Mouse (Mus musculus): ENCODE data around the gene Elmod1. TPM values are rescaled to one million over a fixed set of nuclear protein-coding genes. Genes with fewer than 3 reads are reported as not detected.

The Elmod1 gene
- polyA plus RNA-seq, 1 experiment from 2014 or later = 0.41 TPM

GRCm38 (mm10) chr9:53930906-53931305 lies 44.2 kb downstream of the Elmod1 start:
- H3K4me1 ChIP-seq (ENCODE audit: control insufficient read depth, insufficient read depth, low read length) = no peaks in the 10 kb centered on the region; the same call in 1 of the 2 replicates
- H3K27me3 ChIP-seq (ENCODE audit: control insufficient read depth, insufficient read depth, low read length) = no peaks in the 10 kb centered on the region
- H3K9ac ChIP-seq (ENCODE audit: low read depth, low read length) = no peak overlapping the region
- WGBS = 5% methylated on average over 7 of the region's 7 CpGs
- H3K4me3 ChIP-seq (ENCODE audit: low read length) = no peak overlapping the region
- H3K9me3 ChIP-seq (ENCODE audit: control insufficient read depth, low read length) = no peaks in the 10 kb centered on the region
- H3K4me2 ChIP-seq (replicated peaks; ENCODE audit: low read depth, low read length) = no peak overlapping the region
- H3K36me3 ChIP-seq (ENCODE audit: control insufficient read depth, insufficient read depth, low read length) = no peaks in the 10 kb centered on the region
- ATAC-seq (ENCODE audit: low FRiP score, low TSS enrichment) = no peak
- no peak overlapping the region for H3K27ac ChIP-seq (ENCODE audit: low read depth, low read length)

GRCm38 (mm10) chr9:53921061-53921460 lies 54.0 kb downstream of the Elmod1 start:
- WGBS = 91% methylated on average over 1 of the region's 1 CpGs

DNA sequence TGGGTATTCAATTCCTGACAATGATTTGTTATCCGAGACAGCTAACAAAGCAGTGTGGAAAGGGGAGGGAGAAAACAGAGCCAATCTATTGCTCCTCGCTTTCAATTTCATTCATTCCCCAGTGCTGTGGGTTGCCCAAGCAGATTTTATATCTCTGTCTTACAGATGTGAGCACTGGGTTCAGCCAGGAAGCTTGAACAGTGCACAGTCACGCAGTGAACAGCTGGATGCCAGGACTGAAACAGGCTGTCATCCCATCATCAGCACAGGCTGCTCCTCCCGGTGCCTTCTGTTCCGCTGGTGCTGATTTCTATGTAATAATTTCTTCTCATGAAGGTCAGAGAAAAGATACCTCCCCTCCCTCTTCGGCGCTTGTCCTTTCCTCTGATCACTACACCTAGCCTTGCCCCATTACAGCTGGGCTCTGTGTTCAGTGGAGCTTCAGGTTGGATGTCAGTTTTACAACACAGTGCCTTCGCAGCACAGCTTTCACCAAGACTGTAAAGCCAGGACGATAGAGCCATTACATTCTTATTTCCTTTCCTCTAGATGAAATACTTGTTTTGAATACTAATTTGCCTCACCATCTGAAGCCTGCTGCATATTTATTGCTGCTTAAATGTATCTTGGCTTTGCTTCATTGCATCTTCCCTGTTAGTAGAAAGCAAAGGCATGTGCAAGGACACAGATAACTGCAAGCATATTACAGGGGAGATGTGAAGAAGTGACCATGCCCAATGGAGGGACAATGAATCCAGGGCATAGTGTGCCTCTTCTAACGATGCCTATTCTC lies 59.0 kb downstream of the Elmod1 start:
- Histone ChIP-seq H3K4me2 (replicated peaks; ENCODE audit: low read depth, low read length) (no peak overlapping the region; the same call in 1 of the 2 replicates), H3K4me1 (ENCODE audit: control insufficient read depth, insufficient read depth, low read length) (0 out of 2 replicates have a peak, but pooled peaks cover 5% of the 10 kb centered on the region), H3K27me3 (ENCODE audit: control insufficient read depth, insufficient read depth, low read length) (no peaks in the 10 kb centered on the region), H3K9ac (ENCODE audit: low read depth, low read length) (no peak overlapping the region), H3K9me3 (ENCODE audit: control insufficient read depth, low read length) (no peaks in the 10 kb centered on the region), H3K4me3 (ENCODE audit: low read length) (no peak overlapping the region), H3K36me3 (ENCODE audit: control insufficient read depth, insufficient read depth, low read length) (no peaks in the 10 kb centered on the region), H3K27ac (ENCODE audit: low read depth, low read length) (no peak overlapping the region)
- peak; percentile 77; the same call in 1 of the 2 replicates for ATAC-seq (ENCODE audit: low FRiP score, low TSS enrichment)
- WGBS = 33% methylated on average over 10 of the region's 10 CpGs

More at GRCm38 (mm10) chr9:53921061-53921460, 54.0 kb downstream of the Elmod1 start:
- no peak overlapping the region for H3K4me2 ChIP-seq (replicated peaks; ENCODE audit: low read depth, low read length)
- ATAC-seq (ENCODE audit: low FRiP score, low TSS enrichment) = no peak
- 0 out of 2 replicates have a peak, but pooled peaks cover 5% of the 10 kb centered on the region for H3K4me1 ChIP-seq (ENCODE audit: control insufficient read depth, insufficient read depth, low read length)
- H3K36me3 ChIP-seq (ENCODE audit: control insufficient read depth, insufficient read depth, low read length) = no peaks in the 10 kb centered on the region
- H3K4me3 ChIP-seq (ENCODE audit: low read length) = no peak overlapping the region
- H3K27ac ChIP-seq (ENCODE audit: low read depth, low read length) = no peak overlapping the region
- H3K27me3 ChIP-seq (ENCODE audit: control insufficient read depth, insufficient read depth, low read length) = no peaks in the 10 kb centered on the region
- H3K9ac ChIP-seq (ENCODE audit: low read depth, low read length) = no peak overlapping the region
- H3K9me3 ChIP-seq (ENCODE audit: control insufficient read depth, low read length) = no peaks in the 10 kb centered on the region

GRCm38 (mm10) chr9:53910823-53911222 lies 64.3 kb downstream of the Elmod1 start:
- H3K4me1 ChIP-seq (ENCODE audit: control insufficient read depth, insufficient read depth, low read length) = no peaks in the 10 kb centered on the region
- no peaks in the 10 kb centered on the region for H3K9me3 ChIP-seq (ENCODE audit: control insufficient read depth, low read length)
- H3K4me3 ChIP-seq (ENCODE audit: low read length) = no peak overlapping the region
- no peak for ATAC-seq (ENCODE audit: low FRiP score, low TSS enrichment)
- H3K4me2 ChIP-seq (replicated peaks; ENCODE audit: low read depth, low read length) = no peak overlapping the region
- WGBS = 81% methylated on average over 2 of the region's 2 CpGs
- H3K9ac ChIP-seq (ENCODE audit: low read depth, low read length) = no peak overlapping the region
- no peaks in the 10 kb centered on the region for H3K27me3 ChIP-seq (ENCODE audit: control insufficient read depth, insufficient read depth, low read length)
- no peaks in the 10 kb centered on the region for H3K36me3 ChIP-seq (ENCODE audit: control insufficient read depth, insufficient read depth, low read length)
- H3K27ac ChIP-seq (ENCODE audit: low read depth, low read length) = no peak overlapping the region

DNA sequence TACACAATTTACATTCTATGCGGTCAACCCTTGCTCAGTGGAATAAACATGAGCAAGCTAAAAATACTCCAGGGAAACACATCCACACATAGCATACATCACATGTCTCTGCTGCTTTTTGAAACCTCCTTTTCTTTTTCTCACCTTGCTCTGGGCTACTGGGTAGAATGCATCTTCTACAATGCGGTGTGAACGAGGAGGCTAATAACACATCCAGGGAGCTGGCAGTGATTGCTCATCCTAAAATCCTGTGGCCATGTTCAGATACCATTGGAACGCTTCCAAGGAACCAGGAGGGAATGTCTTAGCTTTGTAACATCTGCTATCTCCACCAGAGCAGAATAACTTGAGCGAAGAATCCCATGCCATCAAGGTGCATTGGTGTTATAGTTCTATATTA lies 64.8 kb downstream of the Elmod1 start:
- Histone ChIP-seq H3K9me3 (ENCODE audit: control insufficient read depth, low read length) (no peaks in the 10 kb centered on the region), H3K4me3 (ENCODE audit: low read length) (no peak overlapping the region), H3K27ac (ENCODE audit: low read depth, low read length) (no peak overlapping the region), H3K4me2 (replicated peaks; ENCODE audit: low read depth, low read length) (no peak overlapping the region), H3K36me3 (ENCODE audit: control insufficient read depth, insufficient read depth, low read length) (no peaks in the 10 kb centered on the region), H3K27me3 (ENCODE audit: control insufficient read depth, insufficient read depth, low read length) (no peaks in the 10 kb centered on the region), H3K4me1 (ENCODE audit: control insufficient read depth, insufficient read depth, low read length) (no peaks in the 10 kb centered on the region), H3K9ac (ENCODE audit: low read depth, low read length) (no peak overlapping the region)
- WGBS = 78% methylated on average over 5 of the region's 5 CpGs
- ATAC-seq (ENCODE audit: low FRiP score, low TSS enrichment) = no peak

GRCm38 (mm10) chr9:53906798-53907197 lies 68.3 kb downstream of the Elmod1 start:
- H3K9ac ChIP-seq (ENCODE audit: low read depth, low read length) = no peak overlapping the region
- H3K27ac ChIP-seq (ENCODE audit: low read depth, low read length) = no peak overlapping the region
- no peaks in the 10 kb centered on the region for H3K4me1 ChIP-seq (ENCODE audit: control insufficient read depth, insufficient read depth, low read length)
- no peaks in the 10 kb centered on the region for H3K36me3 ChIP-seq (ENCODE audit: control insufficient read depth, insufficient read depth, low read length)
- H3K4me2 ChIP-seq (replicated peaks; ENCODE audit: low read depth, low read length) = no peak overlapping the region
- 43% methylated on average over 10 of the region's 10 CpGs for WGBS
- H3K27me3 ChIP-seq (ENCODE audit: control insufficient read depth, insufficient read depth, low read length) = no peaks in the 10 kb centered on the region
- no peak overlapping the region for H3K4me3 ChIP-seq (ENCODE audit: low read length)
- no peaks in the 10 kb centered on the region for H3K9me3 ChIP-seq (ENCODE audit: control insufficient read depth, low read length)
- peak; percentile 66; the same call in 1 of the 2 replicates for ATAC-seq (ENCODE audit: low FRiP score, low TSS enrichment)

DNA sequence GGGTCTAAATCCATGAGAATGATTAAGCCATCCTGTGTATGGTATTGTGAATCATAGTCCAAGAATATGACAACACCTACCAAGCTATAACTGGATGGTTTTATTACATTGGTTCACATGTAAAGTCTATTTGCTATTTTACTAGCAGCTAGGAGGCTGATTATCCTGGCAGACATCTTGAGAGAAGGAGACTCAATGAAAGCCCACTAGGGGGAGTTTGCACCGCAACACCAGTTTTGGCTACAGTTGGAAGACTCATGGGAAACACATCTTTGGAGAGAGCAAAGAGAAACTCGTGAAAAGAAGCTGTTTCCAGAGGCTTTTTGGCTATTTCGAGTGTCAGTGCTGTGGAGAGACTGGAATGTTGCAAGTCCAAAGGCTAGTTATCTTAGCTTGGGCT lies 69.7 kb downstream of the Elmod1 start:
- ATAC-seq (ENCODE audit: low FRiP score, low TSS enrichment) = no peak
- Histone ChIP-seq H3K36me3 (ENCODE audit: control insufficient read depth, insufficient read depth, low read length) (no peaks in the 10 kb centered on the region), H3K9ac (ENCODE audit: low read depth, low read length) (no peak overlapping the region), H3K27ac (ENCODE audit: low read depth, low read length) (no peak overlapping the region), H3K4me3 (ENCODE audit: low read length) (no peak overlapping the region), H3K9me3 (ENCODE audit: control insufficient read depth, low read length) (no peaks in the 10 kb centered on the region), H3K4me1 (ENCODE audit: control insufficient read depth, insufficient read depth, low read length) (no peaks in the 10 kb centered on the region), H3K4me2 (replicated peaks; ENCODE audit: low read depth, low read length) (no peak overlapping the region), H3K27me3 (ENCODE audit: control insufficient read depth, insufficient read depth, low read length) (no peaks in the 10 kb centered on the region)
- WGBS = 53% methylated on average over 3 of the region's 3 CpGs

- 89% methylated on average over 7 of the region's 7 CpGs for WGBS
Measured at GRCm38 (mm10) chr9:53903215-53903842, 71.8 kb downstream of the Elmod1 start.

DNA sequence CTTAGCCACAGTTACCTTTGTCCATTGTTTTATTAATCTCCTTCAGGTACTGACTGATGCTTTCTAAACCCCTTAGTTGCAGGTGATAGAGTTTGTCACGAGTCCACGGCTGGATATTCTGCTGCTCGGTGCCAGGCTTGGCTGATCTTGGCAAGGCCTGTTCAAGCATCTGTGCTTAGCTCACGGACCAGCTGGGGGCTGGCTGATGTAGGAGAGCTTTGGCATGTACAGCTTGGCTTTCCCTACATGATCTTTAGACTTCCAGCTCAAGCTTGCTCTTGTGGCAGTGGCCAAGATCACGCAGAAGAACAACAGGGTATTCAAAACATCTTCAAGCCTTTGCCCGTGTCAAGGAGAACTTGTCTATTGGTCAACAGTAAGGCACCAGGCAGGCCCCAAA lies 75.3 kb downstream of the Elmod1 start:
- ATAC-seq (ENCODE audit: low FRiP score, low TSS enrichment) = no peak
- H3K27ac ChIP-seq (ENCODE audit: low read depth, low read length) = no peak overlapping the region
- H3K9me3 ChIP-seq (ENCODE audit: control insufficient read depth, low read length) = no peaks in the 10 kb centered on the region
- H3K4me1 ChIP-seq (ENCODE audit: control insufficient read depth, insufficient read depth, low read length) = no peaks in the 10 kb centered on the region
- H3K36me3 ChIP-seq (ENCODE audit: control insufficient read depth, insufficient read depth, low read length) = no peaks in the 10 kb centered on the region
- no peak overlapping the region for H3K4me3 ChIP-seq (ENCODE audit: low read length)
- H3K27me3 ChIP-seq (ENCODE audit: control insufficient read depth, insufficient read depth, low read length) = no peaks in the 10 kb centered on the region
- no peak overlapping the region for H3K9ac ChIP-seq (ENCODE audit: low read depth, low read length)
- H3K4me2 ChIP-seq (replicated peaks; ENCODE audit: low read depth, low read length) = no peak overlapping the region
- 89% methylated on average over 6 of the region's 6 CpGs for WGBS

More at GRCm38 (mm10) chr9:53903215-53903842, 71.8 kb downstream of the Elmod1 start:
- H3K4me2 ChIP-seq (replicated peaks; ENCODE audit: low read depth, low read length) = no peak overlapping the region
- H3K4me3 ChIP-seq (ENCODE audit: low read length) = no peak overlapping the region
- no peak overlapping the region for H3K27ac ChIP-seq (ENCODE audit: low read depth, low read length)
- H3K9me3 ChIP-seq (ENCODE audit: control insufficient read depth, low read length) = no peaks in the 10 kb centered on the region
- H3K4me1 ChIP-seq (ENCODE audit: control insufficient read depth, insufficient read depth, low read length) = no peaks in the 10 kb centered on the region
- no peaks in the 10 kb centered on the region for H3K27me3 ChIP-seq (ENCODE audit: control insufficient read depth, insufficient read depth, low read length)
- no peak for ATAC-seq (ENCODE audit: low FRiP score, low TSS enrichment)
- no peaks in the 10 kb centered on the region for H3K36me3 ChIP-seq (ENCODE audit: control insufficient read depth, insufficient read depth, low read length)
- no peak overlapping the region for H3K9ac ChIP-seq (ENCODE audit: low read depth, low read length)
